Mouse (Mus musculus): ENCODE results near the gene Usp12. TPM values are rescaled to one million over a fixed set of nuclear protein-coding genes. Genes with fewer than 3 reads are reported as not detected.
"Not testable (repeated sequence)": the region's sequence is repeated elsewhere in the genome, so short reads cannot be mapped to it uniquely, and the experiment has no call there.

The Usp12 gene
- total RNA-seq, 2 experiments from 2014 or later: 13.8 to 15.7 TPM

GRCm38 (mm10) chr5:146759159-146759558 is 35.6 kb downstream of the Usp12 start:
- intact Hi-C loops (cut with DNase I; ENCODE audit: low total_unique reads): no loop called here
- DNase-seq: no peak

GRCm38 (mm10) chr5:146757921-146758320 is 36.9 kb downstream of the Usp12 start:
- intact Hi-C loops (cut with DNase I; ENCODE audit: low total_unique reads): no loop called here
- DNase-seq: no peak

- DNase-seq: no peak
- intact Hi-C loops (cut with DNase I; ENCODE audit: low total_unique reads): no loop called here
Observed at GRCm38 (mm10) chr5:146757316-146757715, 37.5 kb downstream of the Usp12 start.

- intact Hi-C loops (cut with DNase I; ENCODE audit: low total_unique reads): no loop called here
- DNase-seq: no peak
Observed at GRCm38 (mm10) chr5:146753181-146753580, 41.6 kb downstream of the Usp12 start.

- no peak for DNase-seq
- intact Hi-C loops (cut with DNase I; ENCODE audit: low total_unique reads): no loop called here
Observed at GRCm38 (mm10) chr5:146750958-146751357, 43.8 kb downstream of the Usp12 start.

- intact Hi-C loops (cut with DNase I; ENCODE audit: low total_unique reads): no loop called here
Observed at GRCm38 (mm10) chr5:146750273-146750672, 44.5 kb downstream of the Usp12 start.

GRCm38 (mm10) chr5:146749857-146750256 is 44.9 kb downstream of the Usp12 start:
- DNase-seq: no peak
- intact Hi-C loops (cut with DNase I; ENCODE audit: low total_unique reads): no loop called here

More at GRCm38 (mm10) chr5:146750273-146750672, 44.5 kb downstream of the Usp12 start:
- DNase-seq: peak; percentile 47

GRCm38 (mm10) chr5:146736970-146737495 is 57.8 kb downstream of the Usp12 start:
- intact Hi-C loops (cut with DNase I; ENCODE audit: low total_unique reads): no loop called here
- no peak for DNase-seq

- DNase-seq: no peak
Observed at GRCm38 (mm10) chr5:146736348-146736747, 58.5 kb downstream of the Usp12 start.

GRCm38 (mm10) chr5:146735054-146735453 is 59.8 kb downstream of the Usp12 start:
- intact Hi-C loops (cut with DNase I; ENCODE audit: low total_unique reads); DNase-seq: not testable (repeated sequence)

More at GRCm38 (mm10) chr5:146736348-146736747, 58.5 kb downstream of the Usp12 start:
- intact Hi-C loops (cut with DNase I; ENCODE audit: low total_unique reads): no loop called here

- intact Hi-C loops (cut with DNase I; ENCODE audit: low total_unique reads): no loop called here
- DNase-seq: no peak
Observed at GRCm38 (mm10) chr5:146733888-146734640, 60.7 kb downstream of the Usp12 start.

- intact Hi-C loops (cut with DNase I; ENCODE audit: low total_unique reads): no loop called here
- DNase-seq: no peak
Observed at GRCm38 (mm10) chr5:146733372-146733771, 61.4 kb downstream of the Usp12 start.

- intact Hi-C loops (cut with DNase I; ENCODE audit: low total_unique reads): no loop called here
- DNase-seq: no peak
Observed at GRCm38 (mm10) chr5:146727006-146727405, 67.8 kb downstream of the Usp12 start.

- intact Hi-C loops (cut with DNase I; ENCODE audit: low total_unique reads): no loop called here
- no peak for DNase-seq
Observed at GRCm38 (mm10) chr5:146724956-146725355, 69.8 kb downstream of the Usp12 start.

GRCm38 (mm10) chr5:146723452-146723851 is 71.4 kb downstream of the Usp12 start:
- no peak for DNase-seq
- intact Hi-C loops (cut with DNase I; ENCODE audit: low total_unique reads): no loop called here

GRCm38 (mm10) chr5:146722226-146722625 is 72.6 kb downstream of the Usp12 start:
- intact Hi-C loops (cut with DNase I; ENCODE audit: low total_unique reads): no loop called here
- no peak for DNase-seq

GRCm38 (mm10) chr5:146719584-146720356 is 75.0 kb downstream of the Usp12 start:
- intact Hi-C loops (cut with DNase I; ENCODE audit: low total_unique reads): no loop called here
- DNase-seq: no peak

- intact Hi-C loops (cut with DNase I; ENCODE audit: low total_unique reads): no loop called here
- no peak for DNase-seq
Observed at GRCm38 (mm10) chr5:146713836-146714235, 81.0 kb downstream of the Usp12 start.

- DNase-seq: peak; percentile 72
- intact Hi-C loops (cut with DNase I; ENCODE audit: low total_unique reads): no loop called here
Observed at GRCm38 (mm10) chr5:146713088-146713487, 81.7 kb downstream of the Usp12 start.

- DNase-seq: peak; percentile 32
Observed at GRCm38 (mm10) chr5:146712282-146712918, 82.4 kb downstream of the Usp12 start.

More at GRCm38 (mm10) chr5:146712282-146712918, 82.4 kb downstream of the Usp12 start:
- intact Hi-C loops (cut with DNase I; ENCODE audit: low total_unique reads): no loop called here
